Mouse (Mus musculus) left cerebral cortex, adult 18-20 months (tissue): ENCODE measurements around the gene Axl. TPM values are rescaled to one million over a fixed set of nuclear protein-coding genes. Genes with fewer than 3 reads are reported as not detected.
"Not testable (repeated sequence)": the region's sequence is repeated elsewhere in the genome, so short reads cannot be mapped to it uniquely, and the experiment has no call there.

ENCODE experiments used
- DNase-seq, 2 experiments: peaks; one replicate each; pipeline ENCODE4 v3.0.0; 2021 to 2022; ENCODE audit warnings: low spot score in 2 of 2, mixed read lengths in 1 of 2
- total RNA-seq, 2 experiments: library from RNA; stranded (reverse); gene quantifications; 2 replicates each; pipeline ENCODE4 v1.2.3; 2021

Gene Axl
- total RNA-seq, 2 experiments from 2014 or later: 34.6 to 34.8 TPM

DNA sequence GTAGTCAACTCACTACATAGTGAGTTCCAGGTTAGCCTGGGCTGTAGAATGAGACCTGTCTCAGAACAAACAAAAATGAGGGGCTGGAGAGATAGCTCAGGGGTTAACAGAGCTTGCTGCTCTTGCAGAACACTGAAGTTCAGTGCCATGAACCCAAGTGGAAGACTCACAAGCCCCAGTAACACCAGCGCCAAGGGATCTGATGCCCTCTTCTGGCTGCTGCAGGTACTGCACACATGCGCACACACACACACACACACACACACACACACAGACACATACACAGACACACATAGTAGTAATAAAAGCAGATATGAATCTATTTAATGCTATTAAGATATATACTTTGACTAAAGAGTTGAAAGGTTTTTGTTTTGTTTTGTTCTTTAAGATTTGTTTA, 10.0 kb upstream of the Axl start:
- no peak for DNase-seq

DNA sequence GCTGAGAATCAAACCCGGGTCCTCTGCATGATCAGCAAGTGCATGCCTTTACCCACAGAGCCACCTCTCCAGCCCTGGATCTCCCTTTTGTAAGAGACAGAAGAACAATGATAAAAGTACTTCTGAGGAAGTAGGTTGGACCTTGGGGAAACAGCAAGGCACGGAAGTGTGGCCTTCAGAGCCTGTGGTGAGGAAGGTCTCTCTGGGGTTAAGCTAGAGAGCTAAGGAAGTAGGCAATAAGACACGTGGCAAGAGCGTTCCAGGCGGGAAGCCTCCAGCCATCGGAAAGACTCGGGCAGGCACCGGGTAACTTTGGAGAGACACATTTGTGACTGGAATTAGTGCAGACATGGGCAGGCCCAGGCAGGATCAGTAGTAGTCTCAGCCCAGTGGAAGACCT, 6.3 kb upstream of the Axl start:
- no peak for DNase-seq

DNA sequence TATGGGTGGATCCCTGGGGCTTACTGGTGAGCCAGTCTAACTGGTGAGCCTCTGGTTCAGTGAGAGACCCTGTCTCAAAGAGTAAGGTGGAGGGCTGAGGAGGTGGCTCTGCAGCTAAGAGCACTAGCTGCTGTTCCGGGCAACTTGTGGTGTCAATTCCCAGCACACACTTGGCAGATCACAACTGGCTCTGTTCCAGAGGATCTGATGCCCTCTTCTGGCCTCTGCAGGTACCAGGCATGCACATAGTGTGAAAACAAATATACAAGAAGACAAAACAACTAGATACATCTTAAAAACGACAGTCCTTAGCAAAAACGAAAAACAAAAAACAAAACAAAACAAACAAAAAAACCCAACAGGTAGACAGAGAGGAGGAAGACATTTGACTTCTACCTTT, 5.2 kb upstream of the Axl start:
- no peak for DNase-seq

DNA sequence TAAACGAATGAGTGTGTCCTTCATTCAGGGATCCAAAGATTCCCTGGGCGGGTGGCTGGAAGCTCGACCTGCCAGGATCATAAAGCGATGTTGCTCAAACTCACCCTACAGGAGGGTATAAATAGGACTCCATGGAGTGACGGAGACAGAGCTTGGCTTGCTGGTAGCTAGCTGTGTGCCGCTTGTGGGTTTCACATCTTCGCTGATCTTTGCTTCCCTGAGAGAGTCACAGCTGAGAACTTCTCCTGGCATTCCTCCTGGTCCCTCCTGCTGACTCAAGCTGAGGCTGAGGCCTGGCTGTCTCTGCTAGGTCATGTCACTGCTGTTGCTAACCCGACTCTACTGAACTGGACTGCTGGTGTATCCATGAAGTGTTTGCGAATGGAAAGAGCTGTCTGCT, 4.5 kb upstream of the Axl start:
- DNase-seq: not testable (repeated sequence)

DNA sequence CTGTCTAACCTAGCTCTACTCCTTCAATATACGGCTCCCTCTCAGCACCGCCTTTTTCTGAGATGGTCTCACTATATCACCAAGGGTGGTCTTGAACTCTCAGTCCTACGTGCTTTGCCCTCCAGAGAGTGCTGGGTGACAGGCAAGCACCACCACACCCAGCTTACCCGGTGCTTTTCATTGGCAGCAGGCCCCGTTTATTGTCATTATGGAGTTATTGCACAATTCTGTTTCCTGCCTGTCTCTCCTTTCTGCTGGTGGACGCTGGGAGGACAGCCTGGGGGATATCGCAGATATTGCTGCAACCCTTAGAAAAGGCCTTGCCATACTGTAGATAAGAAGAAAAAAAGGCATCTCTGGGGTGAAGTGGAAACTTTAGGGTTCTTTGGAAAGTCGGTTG, 2.1 kb upstream of the Axl start:
- no peak for DNase-seq

DNA sequence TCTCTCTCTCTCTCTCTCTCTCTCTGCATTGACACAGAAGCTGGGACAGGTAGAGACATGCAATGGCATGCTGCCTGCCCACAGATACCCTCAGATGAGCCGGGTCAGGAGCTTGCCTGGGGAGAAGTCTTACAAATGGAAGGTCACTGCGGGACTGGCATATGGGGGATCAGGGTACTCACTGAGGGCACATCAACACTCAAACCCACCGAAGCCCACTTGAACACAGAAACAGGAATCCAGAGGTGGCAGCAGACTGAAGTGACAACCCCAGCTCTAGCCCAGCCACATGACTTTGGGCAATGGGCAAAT, 580 bp upstream of the Axl start:
- no peak for DNase-seq

DNA sequence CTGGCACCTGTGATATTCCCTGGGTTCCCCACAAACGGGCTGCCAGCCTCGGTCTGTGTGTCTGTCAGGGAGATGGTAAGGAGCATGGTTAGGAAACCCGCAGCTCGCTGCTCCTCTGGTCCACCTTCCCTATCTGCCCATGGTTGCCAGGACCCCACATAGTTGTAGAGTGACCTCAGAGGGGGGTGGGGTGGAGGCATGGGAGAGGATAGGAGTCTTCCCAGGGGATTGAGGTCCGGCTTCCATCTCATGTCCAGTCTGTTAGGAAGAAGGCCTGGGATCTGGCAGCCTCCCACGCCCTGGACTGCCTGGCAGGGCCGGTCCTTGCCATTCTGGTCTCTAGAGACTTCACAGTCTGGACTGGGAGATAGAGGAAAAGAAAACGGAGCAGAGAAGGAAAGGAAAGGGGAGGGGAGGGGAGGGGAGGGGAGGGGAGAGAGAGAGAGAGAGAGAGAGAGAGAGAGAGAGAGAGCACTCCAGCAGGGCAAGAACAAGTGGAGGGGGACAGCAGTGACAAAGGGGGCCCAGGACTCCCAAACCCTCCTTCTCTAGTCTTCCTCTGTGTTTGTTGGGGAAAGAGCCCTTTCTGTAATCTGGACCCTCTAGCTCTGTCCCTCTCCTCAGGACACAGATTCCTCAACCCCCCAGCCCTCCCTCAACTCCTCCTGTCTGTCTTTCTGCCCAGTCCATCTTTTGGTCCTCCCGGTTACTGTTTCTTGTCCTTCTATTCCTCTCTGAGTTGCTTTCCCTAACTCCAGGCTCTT, 867 bp downstream of the Axl start:
- no peak for DNase-seq

DNA sequence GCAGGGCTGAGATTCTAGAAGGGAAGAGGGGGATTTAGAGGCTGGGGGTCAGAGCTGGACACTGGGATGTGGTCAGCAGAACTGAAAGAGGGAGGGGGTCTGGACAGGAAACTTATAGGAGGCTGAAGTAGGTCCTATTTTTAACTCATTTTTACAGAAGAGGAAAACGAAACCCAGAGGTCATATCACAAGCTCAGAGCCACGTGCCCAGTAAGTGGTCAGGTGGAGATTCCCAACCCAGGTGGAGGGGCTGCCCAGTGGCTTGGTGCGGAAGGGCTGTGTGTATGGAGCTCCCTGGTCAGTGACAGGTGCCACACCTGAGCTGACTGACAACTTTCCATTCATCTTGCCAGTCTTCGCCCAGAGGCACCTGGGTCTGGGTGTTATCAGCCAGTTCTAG, 1.5 kb downstream of the Axl start:
- DNase-seq: no peak

DNA sequence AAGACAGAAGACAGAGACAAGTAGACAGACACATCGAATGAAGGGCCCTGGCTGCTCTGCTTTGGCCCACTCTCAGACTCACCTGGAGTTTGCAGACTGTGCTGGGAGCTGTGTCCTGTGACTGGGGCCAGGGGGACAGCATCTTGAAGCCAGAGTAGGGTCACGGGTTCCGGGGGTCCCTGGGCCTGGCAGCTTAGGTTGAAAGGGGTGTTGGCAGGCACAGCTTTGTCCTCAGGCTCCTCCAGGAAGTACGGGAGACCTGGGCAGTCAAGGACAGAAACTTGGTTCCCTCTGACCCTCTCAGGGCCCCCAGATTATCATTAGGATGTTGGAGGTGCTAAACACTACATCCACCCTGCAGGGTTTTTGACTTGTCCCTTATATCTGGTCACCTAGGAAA, 2.8 kb downstream of the Axl start:
- no peak for DNase-seq

DNA sequence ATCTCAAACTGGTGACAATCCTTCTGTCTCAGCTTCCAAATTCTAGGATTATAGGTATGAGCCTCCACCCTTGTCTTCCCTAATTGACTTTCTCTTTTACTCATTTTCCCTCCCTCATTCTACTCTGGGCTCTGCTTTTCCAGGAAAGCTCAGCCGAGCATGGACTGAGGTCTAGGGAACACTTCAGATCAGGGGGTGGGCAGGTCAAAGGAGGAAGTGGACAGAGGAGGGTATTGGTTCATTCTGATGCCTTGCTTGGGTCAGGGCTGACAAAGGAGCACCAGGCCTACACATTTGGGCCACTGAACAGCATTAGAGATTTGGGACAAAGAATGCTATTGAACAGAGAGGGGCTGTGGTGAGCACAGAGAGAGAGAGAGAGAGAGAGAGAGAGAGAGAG, 3.7 kb downstream of the Axl start:
- no peak for DNase-seq

DNA sequence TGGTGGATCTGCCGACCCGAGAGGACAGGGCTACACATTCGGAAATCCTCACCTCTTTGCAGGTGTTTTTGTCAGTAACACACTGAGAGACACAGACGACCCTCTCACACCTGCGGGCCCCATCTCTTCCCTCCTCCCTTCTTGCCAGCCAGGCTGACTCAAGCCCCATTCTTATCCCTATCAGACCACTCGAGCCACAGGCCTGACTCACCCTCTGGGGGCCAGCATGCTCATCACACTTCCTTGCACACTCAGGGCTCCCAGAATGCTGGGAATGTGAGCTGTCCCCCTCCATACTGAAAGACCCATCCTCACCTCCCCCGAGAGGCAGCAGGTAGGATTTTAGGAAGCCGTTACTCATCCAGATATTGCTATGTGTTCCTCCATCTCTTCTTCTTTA, 4.8 kb downstream of the Axl start:
- DNase-seq: no peak

DNA sequence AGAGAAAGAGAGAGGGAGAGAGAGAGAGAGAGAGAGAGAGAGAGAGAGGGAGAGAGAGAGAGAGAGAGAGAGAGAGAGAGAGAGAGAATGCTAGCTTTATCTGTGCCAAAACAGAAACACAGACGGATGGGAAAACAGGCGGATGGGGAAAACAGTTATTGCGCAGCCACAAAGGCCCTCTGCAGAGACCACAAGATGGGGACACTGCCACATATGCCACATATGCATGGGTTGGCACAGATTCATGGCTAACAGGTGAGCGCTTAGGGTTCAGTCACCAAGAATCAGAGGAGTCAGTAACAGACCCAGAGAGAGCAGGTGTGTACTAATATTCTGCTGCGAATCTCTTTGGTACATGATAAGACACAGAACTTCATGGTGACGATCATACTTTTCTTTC, 5.8 kb downstream of the Axl start:
- no peak for DNase-seq

DNA sequence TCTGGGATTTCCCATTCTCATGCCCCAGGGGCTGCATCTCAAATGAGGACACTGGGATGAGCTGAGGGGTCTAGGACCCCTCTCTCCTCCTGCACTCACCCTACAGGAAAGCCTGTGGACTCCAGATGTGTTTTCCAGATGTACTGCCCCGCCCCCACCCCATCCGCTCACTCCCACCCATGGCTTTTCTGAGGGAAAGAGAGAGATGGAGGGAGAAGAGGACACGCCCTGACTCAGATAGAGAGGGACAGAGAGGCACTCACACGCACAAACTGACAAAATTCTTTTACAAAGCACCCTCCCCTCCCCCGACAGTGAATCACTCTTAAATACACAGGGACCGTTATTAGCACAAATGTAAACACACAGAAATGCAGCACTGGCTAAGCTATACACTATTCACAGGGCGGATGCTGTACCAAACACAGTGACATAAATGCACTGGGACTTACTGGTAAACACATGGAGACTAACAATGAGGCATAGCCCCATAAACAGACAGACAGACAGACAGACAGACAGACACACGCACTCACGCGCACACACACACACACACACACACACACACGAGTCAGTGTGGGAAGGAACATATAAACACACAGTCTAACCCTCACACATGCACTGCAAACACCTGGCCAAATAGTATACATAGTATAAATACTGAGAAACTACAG, 6.4 kb downstream of the Axl start:
- no peak for DNase-seq

DNA sequence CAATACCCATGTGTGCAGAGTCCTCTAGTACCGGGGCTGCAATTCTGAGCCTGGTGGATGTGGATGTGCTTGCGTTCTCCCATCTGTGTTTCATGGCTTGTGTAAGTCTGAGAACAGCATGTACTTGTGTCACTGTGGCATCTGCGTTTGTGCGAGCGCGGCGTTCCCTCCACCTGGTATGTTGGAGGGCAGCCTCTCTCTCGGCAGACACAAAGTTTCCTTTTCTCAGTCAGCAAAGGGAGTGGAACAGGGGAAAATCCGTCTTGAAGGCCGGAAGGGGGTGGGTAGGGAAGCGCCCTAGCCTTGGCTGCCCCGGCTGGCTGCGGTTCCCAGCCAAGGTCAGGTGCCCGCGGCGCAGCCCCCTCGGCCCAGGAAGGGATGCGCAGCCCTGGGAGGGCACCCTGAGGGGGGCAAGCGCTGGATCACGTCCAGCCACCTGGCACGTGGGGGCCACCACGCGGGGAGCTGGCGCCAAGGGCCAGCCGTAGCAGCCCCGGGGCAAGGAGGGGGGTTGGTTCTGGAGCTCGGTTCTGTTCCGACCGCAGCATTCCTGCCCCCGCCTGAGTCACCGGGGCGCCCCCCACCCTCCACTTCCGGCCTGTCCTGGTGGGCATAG, 7.1 kb downstream of the Axl start:
- peak; percentile 20 for DNase-seq

DNA sequence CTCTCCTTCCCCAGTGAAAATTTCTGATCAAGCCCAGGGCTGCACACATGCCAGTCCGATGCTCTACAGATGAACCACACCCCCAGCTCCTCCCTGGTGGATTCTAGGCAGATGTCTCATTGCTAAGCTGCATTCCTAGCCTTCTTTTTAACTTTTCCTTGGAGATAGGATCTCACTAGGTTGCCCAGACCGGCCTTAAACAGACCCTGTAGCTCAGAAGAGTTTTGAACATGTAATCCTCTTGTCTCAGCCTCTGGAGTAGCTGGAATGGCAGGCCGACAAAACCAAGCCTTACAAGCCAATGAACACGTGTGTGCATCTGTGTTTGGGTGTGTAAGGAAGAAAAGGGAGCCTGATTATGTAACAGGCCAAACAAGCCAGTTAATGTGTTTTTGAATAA, 7.8 kb downstream of the Axl start:
- DNase-seq: no peak

DNA sequence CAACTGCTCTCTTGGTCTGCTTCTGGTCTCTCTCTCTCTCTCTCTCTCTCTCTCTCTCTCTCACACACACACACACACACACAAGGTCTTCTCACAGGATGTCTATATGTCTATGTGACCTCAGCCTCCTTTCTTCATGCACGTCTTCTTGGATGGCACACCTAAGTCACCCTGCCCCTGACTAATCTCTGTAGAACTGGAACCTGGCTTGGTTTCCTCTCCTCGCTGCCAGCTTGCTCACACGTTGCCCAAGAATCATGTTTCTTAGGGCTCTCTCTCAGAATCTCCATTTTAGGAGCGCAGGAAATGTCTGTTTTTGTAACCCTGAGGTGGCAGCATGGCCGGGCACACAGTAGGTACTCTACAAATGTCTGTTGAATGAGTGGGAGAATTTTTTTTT, 8.5 kb downstream of the Axl start:
- DNase-seq: no peak

DNA sequence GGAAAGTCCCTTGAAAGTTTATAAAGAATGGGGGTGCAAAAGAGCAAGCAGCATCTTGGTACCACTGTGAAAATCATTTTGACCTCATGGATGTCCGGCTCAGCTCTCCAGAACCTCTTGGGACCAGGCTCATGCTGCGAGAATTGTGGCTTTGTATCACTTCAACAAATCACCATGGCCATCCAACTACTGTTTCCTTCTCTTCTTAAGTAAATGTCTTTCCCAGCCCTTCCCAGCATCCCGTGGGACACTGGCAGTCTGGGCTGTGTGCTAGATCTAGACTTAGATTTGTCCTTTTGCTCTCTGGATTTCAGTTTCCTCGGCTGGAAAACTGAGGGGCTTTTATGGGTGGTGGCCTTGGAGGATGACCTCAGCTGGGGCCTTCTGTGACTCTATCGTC, 20.3 kb downstream of the Axl start:
- no peak for DNase-seq

DNA sequence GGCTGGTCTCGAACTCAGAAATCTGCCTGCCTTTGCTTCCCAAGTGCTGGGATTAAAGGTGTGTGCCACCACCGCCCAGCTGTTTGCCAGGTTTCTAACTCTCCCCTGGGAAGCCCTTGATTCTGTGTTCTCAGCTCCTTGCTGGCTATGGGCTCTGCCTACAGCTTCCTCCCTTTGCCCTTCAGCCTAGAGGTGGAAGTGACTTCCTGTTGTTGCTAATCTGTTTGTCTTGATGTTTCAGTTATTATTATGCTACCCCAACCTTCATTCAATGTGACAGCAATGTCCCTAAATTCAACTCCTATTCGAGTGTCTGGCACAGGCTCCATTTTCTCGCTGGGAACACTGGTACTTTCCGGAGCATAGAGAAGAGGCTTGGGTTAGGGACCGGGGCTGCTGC, 22.4 kb downstream of the Axl start:
- no peak for DNase-seq

DNA sequence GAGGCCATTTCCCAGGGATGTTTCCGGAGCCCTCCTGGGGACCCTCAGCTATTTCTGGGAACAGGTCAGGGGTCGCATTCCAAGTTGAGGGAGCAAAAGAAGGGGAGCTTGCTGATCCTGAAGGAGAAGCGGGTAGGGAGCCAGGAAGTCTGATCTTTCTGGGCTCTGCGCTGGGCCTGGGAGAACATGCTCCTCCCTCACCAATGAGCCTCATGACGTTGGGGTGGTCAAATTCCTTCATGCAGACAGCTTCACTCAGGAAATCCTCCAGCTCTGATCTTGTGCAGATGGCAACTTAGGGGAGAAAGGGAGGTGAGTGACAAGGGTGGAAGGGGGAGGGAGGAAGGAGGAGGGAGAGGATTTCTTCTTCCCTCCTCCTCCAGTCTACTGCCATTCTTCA, 24.3 kb downstream of the Axl start:
- DNase-seq: no peak

DNA sequence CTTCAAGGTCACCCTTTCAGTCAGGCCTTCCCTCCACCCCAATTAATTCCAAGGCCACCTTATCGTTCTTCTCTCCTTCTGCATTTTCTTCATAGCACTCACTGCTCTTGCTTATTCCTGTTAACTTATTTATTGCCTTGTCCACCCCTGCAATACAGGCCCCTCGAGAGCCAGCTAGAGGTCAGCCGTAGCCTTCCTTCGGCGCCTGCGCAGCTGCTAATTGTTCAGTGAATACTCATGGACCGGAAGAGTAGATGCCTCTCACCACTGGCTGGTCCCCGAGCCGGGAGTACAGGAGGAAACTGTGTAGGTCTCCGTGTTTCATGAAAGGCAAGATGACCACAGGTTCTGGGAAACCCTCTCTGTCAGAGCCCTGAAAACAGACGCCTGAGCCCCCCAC, 24.8 kb downstream of the Axl start:
- no peak for DNase-seq

DNA sequence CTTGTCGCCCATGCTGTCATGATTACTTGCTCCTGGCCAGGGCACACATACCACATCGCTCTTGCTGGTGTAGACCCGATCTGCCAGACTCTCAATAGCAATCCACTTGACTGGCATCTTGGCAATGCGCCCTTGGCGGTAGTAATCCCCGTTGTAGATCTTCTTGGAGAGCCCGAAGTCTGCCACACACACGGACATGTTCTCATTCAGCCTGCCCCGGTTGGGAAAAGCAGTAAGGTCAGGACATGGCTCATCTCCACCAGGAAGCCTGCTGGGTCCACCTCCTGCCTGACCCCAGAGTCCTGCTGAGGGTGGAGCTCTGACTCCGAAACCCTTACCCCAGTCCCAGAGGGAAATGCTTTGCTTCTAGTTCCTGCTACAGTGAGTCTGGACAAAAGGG, 27.2 kb downstream of the Axl start:
- no peak for DNase-seq

DNA sequence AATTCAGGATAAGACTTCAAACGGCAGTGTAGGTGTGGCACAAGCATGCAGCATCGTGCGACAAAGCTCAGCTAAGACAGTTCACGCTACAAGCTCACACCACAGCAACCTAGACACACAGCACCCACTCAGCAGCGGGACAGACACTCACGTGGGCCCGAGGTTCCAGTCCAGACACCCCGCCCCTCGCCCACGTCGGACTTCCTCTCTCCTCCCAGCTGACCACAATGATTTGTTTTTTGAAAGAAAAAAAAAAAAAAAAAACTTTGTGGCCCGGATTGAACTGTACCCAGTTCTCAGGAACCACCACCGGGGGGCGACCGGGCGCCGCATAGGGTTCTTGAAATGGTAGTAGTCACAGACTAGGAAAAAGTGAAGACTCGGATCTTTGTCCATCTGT, 32.5 kb downstream of the Axl start:
- peak; percentile 87 to 89 for DNase-seq

DNA sequence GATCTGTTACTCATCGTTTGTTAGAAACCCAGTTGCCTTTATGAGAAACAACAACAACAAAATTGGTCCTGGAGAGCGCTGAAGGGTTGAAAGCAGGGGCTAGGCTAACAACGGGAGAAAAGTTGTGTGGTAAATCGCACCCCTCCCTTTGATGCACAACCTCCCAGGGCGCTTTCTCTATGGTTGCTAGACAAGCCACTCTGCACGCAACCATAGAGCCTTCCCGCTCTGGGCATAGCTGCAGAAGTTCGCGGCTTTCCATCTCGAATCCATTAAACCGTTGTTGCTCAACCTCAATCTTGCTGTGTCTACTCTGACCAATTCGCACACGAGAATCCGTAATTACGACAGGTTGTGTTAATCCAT, 33.1 kb downstream of the Axl start:
- peak; percentile 45 to 63 for DNase-seq
